Mouse (Mus musculus): ENCODE results near the gene Ppp1r15b.

Gene Ppp1r15b

GRCm38 (mm10) chr1:133124137-133124536 lies 6.8 kb upstream of the Ppp1r15b start:
- DNase-seq: no peak

- peak; percentile 52 for DNase-seq
These were observed 5.1 kb upstream of the Ppp1r15b start for GRCm38 (mm10) chr1:133125640-133126364.

DNA sequence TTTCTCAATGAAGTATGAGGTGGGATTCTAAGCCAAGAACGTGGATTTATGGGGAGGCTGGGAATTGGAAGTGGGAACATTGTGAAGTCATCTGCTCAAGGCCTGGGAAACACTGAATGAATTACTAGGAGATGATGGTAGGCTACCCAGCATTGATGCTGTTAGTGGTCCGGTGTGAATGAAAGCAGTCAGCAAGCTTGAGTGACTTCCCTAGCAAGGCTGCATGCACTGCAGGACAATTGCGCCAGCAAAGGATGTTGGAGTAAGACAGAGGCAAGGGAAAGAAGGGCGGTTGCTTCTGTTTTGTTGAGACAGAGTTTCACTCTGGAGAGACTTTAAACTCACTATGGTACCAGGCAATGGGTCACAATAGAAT lies 4.6 kb upstream of the Ppp1r15b start:
- no peak for DNase-seq

DNA sequence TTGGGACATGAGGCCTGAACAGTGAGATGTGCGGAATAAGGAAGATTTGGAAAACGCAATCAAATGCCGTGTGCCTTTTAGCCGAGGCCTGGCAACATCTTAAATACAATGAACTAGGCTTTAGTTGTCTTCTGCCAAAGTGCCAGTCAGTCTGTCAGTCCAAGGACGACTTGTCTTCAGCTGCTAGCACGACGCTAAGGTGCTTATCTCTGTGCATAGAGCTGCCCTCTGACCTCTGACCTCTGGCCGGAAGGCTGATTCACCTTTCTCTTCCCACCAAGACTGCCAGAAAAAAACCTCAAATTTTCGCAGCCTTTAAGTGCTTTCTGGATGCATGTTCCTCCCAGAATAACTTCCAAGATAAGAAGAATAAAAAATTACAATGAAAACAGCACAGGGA lies 3.6 kb upstream of the Ppp1r15b start:
- no peak for DNase-seq

GRCm38 (mm10) chr1:133129471-133130221 lies 1.3 kb upstream of the Ppp1r15b start:
- DNase-seq: no peak

- DNase-seq: no peak
These were observed 590 bp downstream of the Ppp1r15b start for GRCm38 (mm10) chr1:133131561-133131905.

DNA sequence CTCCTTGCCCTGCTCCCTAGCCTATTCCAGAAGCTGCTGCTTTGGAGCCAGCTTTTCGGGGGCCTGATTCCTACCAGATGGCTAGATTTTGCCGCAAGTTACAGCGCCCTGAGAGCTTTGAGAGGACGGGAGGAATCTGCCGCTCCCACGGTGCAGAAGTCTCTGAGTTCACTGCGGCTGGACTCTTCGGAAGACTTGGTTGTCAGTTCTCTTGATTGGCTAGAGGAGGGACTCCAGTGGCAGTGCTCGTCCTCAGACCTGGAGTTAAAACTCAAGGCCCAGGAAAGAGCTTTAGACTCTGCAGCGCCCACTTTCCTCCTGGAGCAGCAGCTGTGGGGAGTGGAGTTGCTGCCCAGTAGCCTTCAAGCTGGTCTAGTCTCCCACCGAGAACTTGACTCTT lies 993 bp downstream of the Ppp1r15b start:
- DNase-seq: peak; percentile 48

DNA sequence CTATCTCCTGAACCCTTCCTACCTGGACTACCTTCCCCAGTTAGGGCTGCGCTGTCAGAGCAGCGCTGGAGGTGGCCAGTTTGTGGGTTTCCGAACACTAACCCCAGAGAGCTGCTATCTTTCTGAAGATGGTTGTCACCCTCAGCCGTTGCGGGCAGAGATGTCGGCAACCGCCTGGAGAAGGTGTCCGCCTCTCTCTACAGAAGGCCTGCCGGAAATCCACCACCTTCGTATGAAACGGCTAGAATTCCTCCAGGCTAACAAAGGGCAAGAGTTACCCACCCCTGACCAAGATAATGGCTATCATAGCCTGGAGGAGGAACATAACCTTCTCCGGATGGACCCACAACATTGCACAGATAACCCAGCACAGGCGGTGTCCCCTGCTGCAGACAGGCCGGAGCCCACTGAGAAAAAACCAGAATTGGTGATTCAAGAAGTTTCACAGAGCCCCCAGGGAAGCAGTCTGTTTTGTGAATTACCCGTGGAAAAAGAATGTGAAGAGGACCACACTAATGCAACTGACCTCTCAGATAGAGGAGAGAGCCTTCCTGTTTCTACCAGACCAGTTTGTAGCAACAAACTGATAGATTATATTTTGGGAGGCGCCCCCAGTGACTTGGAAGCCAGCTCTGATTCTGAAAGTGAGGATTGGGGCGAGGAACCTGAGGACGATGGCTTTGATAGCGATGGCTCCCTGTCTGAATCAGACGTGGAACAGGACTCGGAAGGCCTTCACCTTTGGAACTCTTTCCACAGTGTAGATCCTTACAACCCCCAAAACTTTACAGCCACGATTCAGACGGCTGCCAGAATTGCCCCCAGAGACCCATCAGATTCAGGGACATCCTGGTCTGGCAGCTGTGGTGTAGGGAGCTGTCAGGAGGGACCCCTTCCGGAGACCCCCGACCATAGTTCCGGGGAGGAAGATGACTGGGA lies 1.7 kb downstream of the Ppp1r15b start:
- peak; percentile 38 for DNase-seq

- no peak for DNase-seq
These were observed 2.5 kb downstream of the Ppp1r15b start for GRCm38 (mm10) chr1:133133425-133133824.

DNA sequence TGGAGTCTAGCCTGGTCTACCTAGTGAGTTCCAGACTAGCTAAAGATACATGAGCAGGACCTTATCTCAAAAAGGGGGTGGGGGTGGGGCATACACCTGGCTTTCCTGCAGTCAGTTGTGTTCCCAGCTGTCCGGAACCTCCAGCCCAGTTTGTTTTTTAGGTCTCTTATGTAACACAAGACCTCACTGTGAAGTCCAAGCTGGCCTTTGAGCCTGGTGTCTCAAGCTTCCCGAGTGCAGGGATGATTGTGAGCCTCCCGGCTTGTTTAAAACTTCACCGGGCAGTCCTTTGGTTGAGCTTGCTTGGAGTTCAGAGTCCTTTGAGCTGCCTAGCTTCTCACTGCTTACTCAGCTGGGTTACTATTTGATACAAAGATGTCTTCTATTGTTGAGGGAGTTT lies 3.1 kb downstream of the Ppp1r15b start:
- no peak for DNase-seq

- no peak for DNase-seq
These were observed 3.9 kb downstream of the Ppp1r15b start for GRCm38 (mm10) chr1:133134881-133135280.

- DNase-seq: no peak
These were observed 4.9 kb downstream of the Ppp1r15b start for GRCm38 (mm10) chr1:133135808-133136207.

DNA sequence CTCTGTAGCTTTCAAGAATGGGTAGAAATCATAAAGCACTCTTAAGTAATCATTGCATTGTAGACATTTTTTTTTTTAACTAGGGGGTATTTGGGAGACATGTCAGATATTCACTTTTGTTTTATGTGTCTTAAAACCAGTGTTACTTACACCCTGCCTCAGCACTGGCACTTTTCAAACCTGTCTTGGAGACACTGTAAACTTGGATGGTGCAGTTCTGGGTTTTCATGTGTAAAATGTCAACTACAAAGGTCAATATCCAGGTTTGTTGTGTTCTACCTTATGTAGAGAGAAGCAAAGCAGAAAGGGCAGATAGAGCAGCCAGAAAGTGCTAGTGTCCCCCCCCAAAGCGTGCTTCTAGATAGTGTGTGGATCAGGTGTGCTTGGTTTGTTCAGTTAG lies 7.5 kb downstream of the Ppp1r15b start:
- DNase-seq: no peak

- peak; percentile 58 for DNase-seq
These were observed 15.4 kb downstream of the Ppp1r15b start for GRCm38 (mm10) chr1:133146014-133147009.

GRCm38 (mm10) chr1:133147324-133147723 lies 16.4 kb downstream of the Ppp1r15b start:
- no peak for DNase-seq

- no peak for DNase-seq
These were observed 17.2 kb downstream of the Ppp1r15b start for GRCm38 (mm10) chr1:133148122-133148521.

GRCm38 (mm10) chr1:133150556-133150955 lies 19.6 kb downstream of the Ppp1r15b start:
- DNase-seq: no peak

GRCm38 (mm10) chr1:133152213-133152612 lies 21.3 kb downstream of the Ppp1r15b start:
- DNase-seq: no peak

DNA sequence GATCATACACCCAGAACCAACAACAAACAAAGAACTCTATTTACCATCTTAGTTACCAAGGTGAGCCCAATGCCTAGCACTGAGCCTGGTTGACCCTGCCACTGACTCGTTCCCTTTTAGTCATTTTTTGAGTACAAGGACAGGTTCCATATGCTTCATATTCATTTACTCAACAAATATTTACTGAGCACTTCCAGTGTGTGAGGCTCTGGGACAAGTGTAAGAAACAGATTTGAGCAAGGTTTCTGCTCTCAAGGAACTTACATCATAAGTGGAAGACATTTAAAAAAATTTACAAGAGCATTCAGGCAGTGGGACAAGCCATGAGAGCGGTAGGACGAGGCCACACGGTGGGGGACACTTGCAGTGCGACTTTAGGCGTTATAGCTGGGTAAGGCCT lies 24.3 kb downstream of the Ppp1r15b start:
- DNase-seq: no peak

- DNase-seq: peak; percentile 68
These were observed 28.2 kb downstream of the Ppp1r15b start for GRCm38 (mm10) chr1:133159128-133159564.

DNA sequence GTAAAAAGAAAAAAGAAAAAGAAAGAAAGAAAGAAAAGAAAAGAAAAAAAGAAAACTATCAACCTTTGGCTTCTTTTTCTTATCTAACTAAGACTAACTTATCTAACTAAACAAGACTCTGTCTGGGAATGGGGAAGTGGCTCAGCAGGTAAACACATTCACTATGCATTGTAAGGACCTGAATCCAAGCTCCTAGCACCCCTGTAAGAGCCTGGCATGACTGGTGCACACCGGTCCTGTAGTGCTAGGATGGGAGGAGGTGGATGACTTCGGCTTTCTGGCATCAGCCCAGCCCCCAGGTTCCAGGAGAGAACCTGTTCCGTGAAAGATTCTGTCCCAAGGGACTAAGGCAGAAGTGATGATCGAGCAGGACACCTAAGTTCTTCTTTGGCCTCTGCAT lies 30.6 kb downstream of the Ppp1r15b start:
- DNase-seq: no peak

DNA sequence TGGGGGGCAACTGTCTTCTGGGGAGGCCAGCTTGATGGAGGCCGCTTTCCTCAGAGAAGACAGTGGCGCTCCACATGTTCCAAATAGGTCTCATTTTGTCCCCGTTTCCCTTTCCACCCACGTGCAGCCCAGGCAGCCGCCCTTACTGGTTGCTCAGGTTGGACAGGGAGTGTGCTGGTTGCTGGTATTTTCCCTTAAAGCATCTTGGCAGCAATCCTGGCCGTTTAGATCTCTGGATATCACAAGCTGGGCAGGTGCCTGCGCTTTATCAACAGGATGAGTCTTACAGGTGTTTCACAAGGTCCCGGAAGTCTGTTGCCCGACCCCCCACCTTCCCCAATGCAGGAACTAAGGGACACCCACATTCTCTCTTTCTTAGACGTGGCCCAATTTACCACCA lies 31.1 kb downstream of the Ppp1r15b start:
- no peak for DNase-seq
